15 mouse cellular contexts compared by ENCODE assay signal in the genomic region with DNA sequence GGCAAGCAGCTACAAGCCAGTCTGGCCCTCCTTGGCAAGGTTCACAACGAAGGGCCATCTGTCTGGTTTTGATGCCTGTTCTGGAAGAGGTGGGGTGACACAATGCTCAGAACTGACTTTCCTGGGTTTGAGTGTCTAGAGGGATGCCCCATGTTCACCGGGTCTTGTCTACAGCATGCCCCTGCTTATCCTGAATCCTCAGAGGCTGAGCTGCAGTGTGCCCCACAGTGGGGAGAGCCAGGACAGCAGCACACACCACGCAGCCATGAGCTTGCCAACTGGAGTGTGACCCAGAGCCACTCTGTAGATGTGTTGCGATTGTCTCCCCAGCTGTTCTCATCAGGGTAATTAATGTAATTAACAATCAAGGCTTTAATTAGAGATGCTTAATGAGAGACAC.
DNase-seq lines count a peak whose midpoint lies in the region; ATAC-seq and TF ChIP-seq lines count a peak whose summit lies in the region.
"Had no signal": no experiment of that assay in that cellular context is flagged by ENCODE, and none has a peak within 500 bp of the region (broad histone marks: within the 10 kb centered on the region; RNA-seq: fewer than 3 reads in every experiment).

No protein-coding gene starts in this region.

- no peak for DNase-seq in forebrain, embryonic 11.5 days (ENCODE audit: low spot score)
- peak; percentile 10 to 31 for DNase-seq in layer of hippocampus, postnatal 10 days (ENCODE audit: low spot score in 2 of 2)
- DNase-seq in layer of hippocampus, postnatal 25 days (ENCODE audit: extremely low spot score in 1 of 2, low spot score in 1 of 2) = no peak
- DNase-seq in brain, embryonic 14.5 days (ENCODE audit: low read depth) = peak; percentile 79
- DNase-seq in adrenal gland, adult (ENCODE audit: inconsistent age in 2 of 2, low spot score in 1 of 2) = no peak
- DNase-seq: heart, postnatal 10 days; kidney, adult 8-10 months; lung, postnatal 10 days; thymus, postnatal 25 days had no signal

- 0 out of 2 replicates have a peak, but pooled peaks cover 5% of the 10 kb centered on the region for H3K4me1 ChIP-seq in forebrain, embryonic 15.5 days
- H3K4me1 ChIP-seq in forebrain, embryonic 11.5 days (replicated peaks; ENCODE audit: control insufficient read depth, insufficient read depth, low read length) = no peaks in the 10 kb centered on the region
- H3K4me1 ChIP-seq in forebrain, embryonic 16.5 days (replicated peaks; ENCODE audit: control insufficient read depth, insufficient read depth, low read length) = no peaks in the 10 kb centered on the region
- H3K4me1 ChIP-seq: limb, embryonic 15.5 days; midbrain, embryonic 15.5 days had no signal

- 0 out of 2 replicates have a peak overlapping the region, but pooled peaks have one; percentile 2 for H3K27ac ChIP-seq in forebrain, embryonic 15.5 days (replicated peaks)
- H3K27ac ChIP-seq in forebrain, embryonic 11.5 days (ENCODE audit: low read depth, low read length) = no peak overlapping the region
- H3K27ac ChIP-seq in forebrain, embryonic 16.5 days (ENCODE audit: low read length) = no peak overlapping the region
- H3K27ac ChIP-seq: heart, embryonic 10.5 days; limb, embryonic 15.5 days; midbrain, embryonic 15.5 days had no signal

- H3K9ac ChIP-seq in forebrain, embryonic 15.5 days (replicated peaks) = no peak overlapping the region
- H3K9ac ChIP-seq in forebrain, embryonic 11.5 days (ENCODE audit: low read length) = no peak overlapping the region
- H3K9ac ChIP-seq in forebrain, embryonic 16.5 days (replicated peaks; ENCODE audit: low read depth, low read length) = no peak overlapping the region
- H3K9ac ChIP-seq: limb, embryonic 15.5 days; midbrain, embryonic 15.5 days had no signal

- H3K4me3 ChIP-seq in forebrain, embryonic 15.5 days = no peak overlapping the region
- no peak overlapping the region for H3K4me3 ChIP-seq in forebrain, embryonic 11.5 days (ENCODE audit: low read depth, low read length)
- H3K4me3 ChIP-seq in forebrain, embryonic 16.5 days (replicated peaks; ENCODE audit: low read length) = no peak overlapping the region
- H3K4me3 ChIP-seq: heart, embryonic 10.5 days; limb, embryonic 15.5 days; midbrain, embryonic 15.5 days had no signal

- H3K27me3 ChIP-seq in forebrain, embryonic 15.5 days = no peaks in the 10 kb centered on the region
- no peaks in the 10 kb centered on the region for H3K27me3 ChIP-seq in forebrain, embryonic 11.5 days (ENCODE audit: control insufficient read depth, insufficient read depth, low read length)
- no peaks in the 10 kb centered on the region for H3K27me3 ChIP-seq in forebrain, embryonic 16.5 days (replicated peaks; ENCODE audit: control insufficient read depth, insufficient read depth, low read length)
- H3K27me3 ChIP-seq: limb, embryonic 15.5 days; midbrain, embryonic 15.5 days had no signal

- no peak for TF ChIP-seq POLR2A in brain, embryonic 14.5 days (IDR thresholded peaks at IDR 0.05; ENCODE audit: borderline replicate concordance, extremely low read depth, insufficient read depth, insufficient read length, poor library complexity, severe bottlenecking)

- no peaks in the 10 kb centered on the region for H3K9me3 ChIP-seq in forebrain, embryonic 15.5 days
- no peaks in the 10 kb centered on the region for H3K9me3 ChIP-seq in forebrain, embryonic 11.5 days (ENCODE audit: control insufficient read depth, low read length)
- no peaks in the 10 kb centered on the region for H3K9me3 ChIP-seq in forebrain, embryonic 16.5 days (ENCODE audit: control insufficient read depth, low read length)
- H3K9me3 ChIP-seq: heart, embryonic 10.5 days; limb, embryonic 15.5 days; midbrain, embryonic 15.5 days had no signal

- 47% methylated on average over 4 of the region's 4 CpGs for WGBS in forebrain, embryonic 15.5 days
- WGBS in forebrain, embryonic 11.5 days = 74% methylated on average over 4 of the region's 4 CpGs
- WGBS in forebrain, embryonic 16.5 days = 37% methylated on average over 4 of the region's 4 CpGs

- H3K36me3 ChIP-seq in forebrain, embryonic 15.5 days = no peaks in the 10 kb centered on the region
- no peaks in the 10 kb centered on the region for H3K36me3 ChIP-seq in forebrain, embryonic 11.5 days (ENCODE audit: control insufficient read depth, insufficient read depth, low read length)
- no peaks in the 10 kb centered on the region for H3K36me3 ChIP-seq in forebrain, embryonic 16.5 days (ENCODE audit: control insufficient read depth, insufficient read depth)
- H3K36me3 ChIP-seq: heart, embryonic 10.5 days; limb, embryonic 15.5 days; midbrain, embryonic 15.5 days had no signal

- TF ChIP-seq CTCF in brain, embryonic 14.5 days (IDR thresholded peaks at IDR 0.05; ENCODE audit: borderline replicate concordance, extremely low read depth, insufficient read depth, insufficient read length) = 0 out of 2 replicates have a peak, but pooled peaks have one; percentile 7

- ATAC-seq in forebrain, embryonic 15.5 days (replicated peaks) = peak; percentile 60; the same call in 1 of the 2 replicates
- ATAC-seq in forebrain, embryonic 11.5 days (replicated peaks; ENCODE audit: low FRiP score) = no peak
- ATAC-seq in forebrain, embryonic 16.5 days = peak; percentile 87
- ATAC-seq: inflammation-experienced regulatory T-cells, adult 6 months; midbrain, embryonic 15.5 days had no signal

- H3K4me2 ChIP-seq in forebrain, embryonic 15.5 days (replicated peaks) = no peak overlapping the region
- H3K4me2 ChIP-seq in forebrain, embryonic 11.5 days (ENCODE audit: low read depth, low read length, severe bottlenecking) = no peak overlapping the region
- no peak overlapping the region for H3K4me2 ChIP-seq in forebrain, embryonic 16.5 days (ENCODE audit: low read length)
- H3K4me2 ChIP-seq: limb, embryonic 15.5 days; midbrain, embryonic 15.5 days had no signal

Comparison
In these comparisons a context has a peak if more than half of its experiments do, and no peak if none do; other contexts are left out.
1. DNase-seq: peak in layer of hippocampus, postnatal 10 days (2 of 2) and brain, embryonic 14.5 days (single experiment); none in forebrain, embryonic 11.5 days (single experiment), layer of hippocampus, postnatal 25 days (0 of 2) and adrenal gland, adult (0 of 2).